In genomic region chr1:79857681-79858388, GRCm38 (mm10) we compare ENCODE assay signal across 9 mouse cellular contexts. TPM values are rescaled to one million over a fixed set of nuclear protein-coding genes. Genes with fewer than 3 reads are reported as not detected.
A peak's percentile ranks its signal among the peaks of the same experiment; 100 is the strongest.
DNase-seq lines count a peak whose midpoint lies in the region; ATAC-seq lines count a peak whose summit lies in the region.
"Had no signal": no experiment of that assay in that cellular context is flagged by ENCODE, and none has a peak within 500 bp of the region (broad histone marks: within the 10 kb centered on the region; RNA-seq: fewer than 3 reads in every experiment).

No protein-coding gene starts in this region.

- H3K36me3 ChIP-seq in heart, embryonic 11.5 days (ENCODE audit: control insufficient read depth, insufficient read depth, low read length) = no peaks in the 10 kb centered on the region
- no peaks in the 10 kb centered on the region for H3K36me3 ChIP-seq in intestine, embryonic 15.5 days
- no peaks in the 10 kb centered on the region for H3K36me3 ChIP-seq in midbrain, embryonic 15.5 days (replicated peaks)

- peak overlapping the region; percentile 83 for H3K4me3 ChIP-seq in heart, embryonic 11.5 days (ENCODE audit: low read depth, low read length)
- H3K4me3 ChIP-seq in intestine, embryonic 15.5 days (replicated peaks) = peak overlapping the region; percentile 70
- H3K4me3 ChIP-seq in midbrain, embryonic 15.5 days = peak overlapping the region; percentile 72

- H3K4me2 ChIP-seq in heart, embryonic 11.5 days = peak overlapping the region; percentile 85
- peak overlapping the region; percentile 92 for H3K4me2 ChIP-seq in intestine, embryonic 15.5 days (replicated peaks)
- H3K4me2 ChIP-seq in midbrain, embryonic 15.5 days = peak overlapping the region; percentile 94

- H3K27me3 ChIP-seq in heart, embryonic 11.5 days (ENCODE audit: control insufficient read depth, insufficient read depth, low read length) = no peaks in the 10 kb centered on the region
- no peaks in the 10 kb centered on the region for H3K27me3 ChIP-seq in intestine, embryonic 15.5 days (replicated peaks)
- H3K27me3 ChIP-seq in midbrain, embryonic 15.5 days (replicated peaks) = peaks cover 8% of the 10 kb centered on the region; the same call in 1 of the 2 replicates

- DNase-seq in heart, postnatal 14 days = no peak
- DNase-seq in urinary bladder, adult 2 months (ENCODE audit: low spot score) = peak; percentile 30
- DNase-seq in urinary bladder, postnatal 10 days (ENCODE audit: low spot score) = no peak
- DNase-seq in spleen, postnatal 14 days (ENCODE audit: low spot score in 2 of 2) = no peak
- DNase-seq in spleen, adult 18-20 months = no peak

- H3K9me3 ChIP-seq in heart, embryonic 11.5 days (replicated peaks; ENCODE audit: control insufficient read depth, low read length) = no peaks in the 10 kb centered on the region
- H3K9me3 ChIP-seq in intestine, embryonic 15.5 days = no peaks in the 10 kb centered on the region
- no peaks in the 10 kb centered on the region for H3K9me3 ChIP-seq in midbrain, embryonic 15.5 days

- peaks cover 25% of the 10 kb centered on the region for H3K4me1 ChIP-seq in heart, embryonic 11.5 days (ENCODE audit: control insufficient read depth, insufficient read depth, low read length)
- H3K4me1 ChIP-seq in intestine, embryonic 15.5 days (replicated peaks) = peaks cover 24% of the 10 kb centered on the region
- H3K4me1 ChIP-seq in midbrain, embryonic 15.5 days = peaks cover 30% of the 10 kb centered on the region

- 0 out of 2 replicates have a peak overlapping the region, but pooled peaks have one; percentile 22 for H3K27ac ChIP-seq in heart, embryonic 11.5 days (ENCODE audit: low read depth, low read length)
- H3K27ac ChIP-seq in intestine, embryonic 15.5 days = no peak overlapping the region
- H3K27ac ChIP-seq in midbrain, embryonic 15.5 days = peak overlapping the region; percentile 31; the same call in 1 of the 2 replicates

- intact Hi-C loops in heart, postnatal 14 days (cut with DNase I) = loop anchor here (5.0 kb wide), 1 partner anchor 36 kb away; no protein-coding TSS in a partner anchor

- peak; percentile 19; the same call in 1 of the 2 replicates for ATAC-seq in heart, embryonic 11.5 days (replicated peaks; ENCODE audit: insufficient number of reproducible peaks, low FRiP score, low TSS enrichment)
- ATAC-seq in intestine, embryonic 15.5 days = peak; percentile 39
- ATAC-seq in midbrain, embryonic 15.5 days (replicated peaks) = peak; percentile 55

- H3K9ac ChIP-seq in heart, embryonic 11.5 days (ENCODE audit: low read depth, low read length) = peak overlapping the region; percentile 86
- H3K9ac ChIP-seq in intestine, embryonic 15.5 days = peak overlapping the region; percentile 72
- H3K9ac ChIP-seq in midbrain, embryonic 15.5 days = peak overlapping the region; percentile 72

- 4% methylated on average over 27 of the region's 32 CpGs for WGBS in heart, embryonic 11.5 days (ENCODE audit: insufficient replicate concordance)
- WGBS in intestine, embryonic 15.5 days = 4% methylated on average over 32 of the region's 32 CpGs
- 2% methylated on average over 32 of the region's 32 CpGs for WGBS in midbrain, embryonic 15.5 days

RNA-seq across cellular contexts. Expression of gene Serpine2, which starts 3.1 kb away (rescaled TPM):
- polyA plus RNA-seq in heart, embryonic 11.5 days (2014; fragmentation: Nextera tagmentation; extraction: Ambion mirVana) = 165 and 182 TPM in 2 replicates
- 10 to 100 TPM; 22.2 to 22.9 TPM for total RNA-seq in heart, postnatal 14 days (2021)
- 12.7 and 15.7 TPM in 2 replicates for polyA plus RNA-seq in urinary bladder, adult 2 months (2012; rRNA removed)
- 82.8 and 96.8 TPM in 2 replicates for polyA plus RNA-seq in intestine, embryonic 15.5 days (2015; fragmentation: Nextera tagmentation; extraction: Ambion mirVana)
- polyA plus RNA-seq in midbrain, embryonic 15.5 days (2015; fragmentation: Nextera tagmentation; extraction: Ambion mirVana) = 194 and 201 TPM in 2 replicates
- total RNA-seq: MEL had no signal
